Mouse (Mus musculus) heart, postnatal 4 days (tissue): ENCODE results near the gene Aars2. TPM values are rescaled to one million over a fixed set of nuclear protein-coding genes. Genes with fewer than 3 reads are reported as not detected.

Experiments used
- DNase-seq: peaks from one replicate; pipeline ENCODE4 v3.0.0; 2021
- total RNA-seq, 2 experiments: library from RNA; stranded (reverse); gene quantifications; 2 replicates each; pipeline ENCODE4 v1.2.3; 2021

Gene Aars2
- total RNA-seq, 2 experiments from 2014 or later = 21.5 to 21.9 TPM

- no peak for DNase-seq
Observed at GRCm38 (mm10) chr17:45500981-45501380, 5.7 kb upstream of the Aars2 start.

GRCm38 (mm10) chr17:45502324-45502723, 4.3 kb upstream of the Aars2 start:
- no peak for DNase-seq

- DNase-seq = no peak
Observed at GRCm38 (mm10) chr17:45503301-45503973, 3.2 kb upstream of the Aars2 start.

- DNase-seq = no peak
Observed at GRCm38 (mm10) chr17:45505941-45506465, 638 bp upstream of the Aars2 start.

DNA sequence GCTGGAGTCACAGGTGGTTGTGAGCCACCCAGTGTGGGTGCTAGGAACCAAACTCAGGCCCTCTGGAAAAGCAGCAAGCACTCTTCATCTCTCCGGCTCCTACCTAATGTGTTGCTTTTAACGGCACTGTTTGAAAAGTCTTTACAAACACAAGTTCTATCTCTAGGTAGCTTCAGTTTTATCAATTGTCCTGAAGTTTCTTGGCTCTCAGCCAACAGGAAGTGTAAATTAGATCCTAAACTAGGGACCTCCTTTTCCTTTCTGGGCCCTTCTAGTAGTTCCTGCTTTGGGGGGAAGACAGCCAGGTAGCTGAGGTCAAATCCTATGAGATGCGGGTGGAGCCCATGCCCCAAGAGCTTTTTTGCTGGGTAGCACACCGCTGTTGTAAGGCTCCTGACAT, 4.2 kb downstream of the Aars2 start:
- DNase-seq = no peak

DNA sequence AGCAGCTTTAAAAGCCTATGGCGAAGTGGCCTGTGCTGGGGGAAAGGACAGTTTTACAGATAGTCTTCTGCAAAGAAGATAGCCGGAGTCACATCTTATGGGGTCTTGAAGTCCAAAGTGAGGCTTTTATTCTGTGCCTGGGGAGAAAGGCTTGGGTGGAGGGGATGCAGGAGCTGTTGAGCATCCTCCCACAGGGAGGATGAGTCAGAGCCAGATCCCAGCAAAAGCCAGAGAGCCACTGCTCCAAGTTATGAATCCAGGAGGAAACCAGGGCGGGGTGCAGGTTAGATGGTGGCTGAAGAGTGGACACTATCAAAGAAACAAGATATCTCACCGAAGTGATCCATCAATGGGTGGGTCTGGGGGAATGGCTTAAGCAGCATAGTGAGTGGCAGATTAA, 5.1 kb downstream of the Aars2 start:
- no peak for DNase-seq

GRCm38 (mm10) chr17:45515204-45515726, 8.6 kb downstream of the Aars2 start:
- no peak for DNase-seq

GRCm38 (mm10) chr17:45515806-45516205, 9.2 kb downstream of the Aars2 start:
- no peak for DNase-seq

GRCm38 (mm10) chr17:45516488-45516887, 9.8 kb downstream of the Aars2 start:
- peak; percentile 87 for DNase-seq

DNA sequence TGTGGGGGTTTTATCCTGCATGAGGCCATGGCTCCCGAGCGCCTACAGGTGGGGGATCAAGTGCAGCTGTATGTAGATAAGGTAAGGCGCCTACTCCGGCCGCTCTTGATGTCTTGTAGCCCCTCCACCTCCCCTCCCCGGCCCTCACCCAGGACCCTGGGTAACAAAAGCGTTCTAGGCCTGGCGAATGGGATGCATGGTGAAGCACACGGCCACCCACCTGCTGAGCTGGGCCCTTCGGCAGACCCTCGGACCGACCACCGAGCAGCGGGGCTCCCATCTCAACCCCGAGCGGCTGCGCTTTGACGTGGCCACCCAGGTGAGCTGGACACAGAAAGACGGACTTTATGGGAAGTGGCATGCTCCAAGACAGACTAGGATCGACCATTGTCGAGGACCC, 10.5 kb downstream of the Aars2 start:
- no peak for DNase-seq

DNA sequence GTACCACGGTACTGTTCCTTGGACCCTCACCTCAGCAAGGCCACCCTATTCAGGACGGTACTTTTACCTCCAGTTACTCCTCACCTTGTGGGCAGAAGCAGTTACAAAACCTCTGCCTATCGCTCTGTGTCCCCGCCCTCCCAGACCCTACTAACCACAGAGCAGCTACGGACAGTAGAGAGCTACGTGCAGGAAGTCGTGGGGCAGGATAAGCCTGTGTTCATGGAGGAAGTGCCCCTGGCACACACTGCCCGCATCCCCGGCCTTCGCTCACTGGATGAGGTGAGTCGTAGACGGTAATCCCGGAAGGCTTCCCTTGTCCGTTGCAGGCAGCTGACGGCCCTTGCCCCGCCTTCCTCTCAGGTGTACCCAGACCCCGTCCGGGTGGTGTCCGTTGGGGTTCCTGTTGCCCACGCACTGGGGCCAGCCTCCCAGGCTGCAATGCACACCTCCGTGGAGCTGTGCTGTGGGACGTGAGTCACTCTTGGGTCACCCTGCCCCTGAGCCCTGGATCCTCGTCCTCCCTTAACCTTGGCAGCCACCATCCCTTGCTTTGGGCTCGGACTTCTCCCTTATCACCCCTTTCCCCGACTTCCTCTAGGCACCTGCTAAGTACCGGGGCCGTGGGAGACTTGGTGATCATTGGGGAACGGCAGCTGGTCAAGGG, 11.0 kb downstream of the Aars2 start:
- DNase-seq = no peak

DNA sequence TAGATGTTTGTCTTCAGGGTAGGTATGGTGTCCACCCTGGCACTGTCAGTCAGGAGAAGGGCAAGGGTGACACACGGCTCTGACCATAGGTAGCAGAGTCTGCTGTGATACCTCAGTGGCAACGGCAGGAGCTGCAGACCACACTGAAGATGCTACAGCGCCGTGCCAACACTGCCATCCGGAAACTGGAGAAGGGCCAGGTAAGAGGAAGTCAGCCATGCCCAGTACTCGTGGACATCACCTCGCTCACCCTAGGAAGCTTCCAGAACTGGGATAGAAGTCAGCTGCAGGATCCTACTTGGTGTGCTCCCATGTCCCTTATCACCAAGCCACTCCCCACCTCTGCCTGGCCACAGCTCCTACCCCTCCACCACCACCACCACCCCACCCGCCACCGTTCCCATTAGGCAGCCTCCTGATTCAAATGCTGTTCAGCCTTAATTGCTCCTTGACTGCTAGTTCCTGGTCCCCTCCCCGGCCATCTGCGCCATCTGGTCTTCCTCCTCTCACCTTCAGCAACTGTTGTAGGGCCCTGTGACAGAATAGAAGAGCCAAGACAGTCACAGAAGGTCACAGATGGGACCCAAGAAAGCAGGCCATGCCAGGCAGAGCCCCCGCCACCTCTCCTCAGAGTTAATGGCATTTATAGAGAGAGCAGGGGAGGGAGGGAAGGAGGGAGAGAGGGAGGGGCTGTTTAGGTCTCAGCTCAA, 12.3 kb downstream of the Aars2 start:
- no peak for DNase-seq

DNA sequence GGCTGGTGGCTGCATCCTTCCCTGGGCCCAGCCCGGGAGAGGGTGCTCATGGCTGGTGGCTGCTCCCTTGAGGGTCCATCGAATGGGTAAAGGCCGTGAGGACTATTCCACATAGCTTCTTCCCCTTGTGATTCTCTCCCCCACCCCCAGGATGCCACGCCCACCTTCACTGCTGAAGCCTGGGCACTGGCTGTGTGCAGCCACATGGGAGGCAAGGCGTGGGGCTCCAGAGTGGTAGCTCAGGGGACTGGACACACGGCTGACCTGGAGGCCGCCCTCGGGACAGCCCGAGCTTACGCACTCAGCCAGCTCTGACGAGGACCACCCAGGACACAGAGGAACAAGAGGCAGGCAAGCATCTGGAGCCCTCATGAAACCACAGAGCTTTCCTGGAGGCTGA, 13.5 kb downstream of the Aars2 start:
- DNase-seq = no peak

DNA sequence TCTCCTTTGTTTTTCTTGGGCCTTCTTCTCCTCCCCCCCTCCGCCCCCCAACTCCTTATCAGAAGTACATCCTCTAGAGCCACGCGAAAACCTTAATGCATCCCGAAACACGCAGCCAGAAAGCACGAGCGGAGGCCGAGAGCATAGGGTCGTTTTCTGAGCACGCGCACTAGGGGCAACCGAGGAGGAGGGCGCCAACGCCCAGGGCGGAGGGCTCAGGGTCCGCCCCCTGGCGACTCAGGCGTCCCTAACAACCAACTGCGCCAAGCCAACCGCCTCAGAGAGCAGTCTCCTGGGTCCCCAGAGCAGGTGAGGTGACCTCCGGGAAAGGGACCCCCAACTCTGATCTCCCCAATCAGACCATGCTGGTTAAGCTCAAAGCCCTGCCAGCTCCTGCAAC, 16.6 kb downstream of the Aars2 start, which contains the start of gene Tcte1:
TSS of gene Tcte1 (plus strand) at position 172 of the 400 bp plus-strand sequence.
- no peak for DNase-seq

- DNase-seq = no peak
Observed at GRCm38 (mm10) chr17:45524961-45525360, 18.3 kb downstream of the Aars2 start.

DNA sequence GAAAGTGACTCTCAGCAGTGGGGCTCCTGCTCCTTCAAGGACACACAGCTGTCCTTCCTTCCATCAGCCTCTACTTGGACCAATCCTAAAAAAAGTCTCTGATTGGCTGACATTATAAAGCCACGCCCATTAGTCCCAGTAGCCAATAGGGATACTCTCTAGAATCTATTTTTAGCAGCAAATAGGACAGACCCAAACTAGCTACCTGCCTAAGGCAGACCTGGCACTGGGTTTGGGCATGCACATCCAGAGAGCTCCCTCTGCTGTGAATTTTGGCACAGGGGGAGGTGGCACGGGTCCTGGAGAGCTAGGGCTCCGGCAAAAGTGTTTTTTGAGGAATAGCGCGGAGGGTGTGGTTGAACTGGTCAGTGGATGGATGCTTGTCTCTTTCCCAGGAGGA, 19.9 kb downstream of the Aars2 start:
- no peak for DNase-seq

DNA sequence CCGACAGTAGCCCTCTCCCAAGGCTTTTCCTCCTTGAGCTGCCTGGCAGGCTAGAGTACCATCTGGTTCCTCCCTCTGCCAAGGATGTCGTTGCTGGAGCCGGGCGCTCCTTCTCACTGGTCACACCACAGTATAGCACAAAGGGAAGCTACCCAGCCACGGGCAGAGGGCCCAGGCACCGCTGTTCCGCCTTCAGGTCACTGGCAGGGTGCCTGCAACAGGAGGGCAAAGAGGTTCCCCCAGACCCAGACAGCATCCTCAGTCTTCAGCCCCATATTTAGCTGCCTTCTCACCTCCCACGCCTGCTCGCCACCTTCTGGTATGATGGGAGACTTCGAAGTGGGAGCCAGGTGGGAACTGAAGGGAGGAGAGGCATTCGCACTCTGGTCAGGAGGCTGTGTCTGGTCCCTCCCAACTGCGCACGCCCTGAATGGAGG, 23.7 kb downstream of the Aars2 start:
- no peak for DNase-seq

GRCm38 (mm10) chr17:45532896-45533295, 26.3 kb downstream of the Aars2 start:
- DNase-seq = no peak

DNA sequence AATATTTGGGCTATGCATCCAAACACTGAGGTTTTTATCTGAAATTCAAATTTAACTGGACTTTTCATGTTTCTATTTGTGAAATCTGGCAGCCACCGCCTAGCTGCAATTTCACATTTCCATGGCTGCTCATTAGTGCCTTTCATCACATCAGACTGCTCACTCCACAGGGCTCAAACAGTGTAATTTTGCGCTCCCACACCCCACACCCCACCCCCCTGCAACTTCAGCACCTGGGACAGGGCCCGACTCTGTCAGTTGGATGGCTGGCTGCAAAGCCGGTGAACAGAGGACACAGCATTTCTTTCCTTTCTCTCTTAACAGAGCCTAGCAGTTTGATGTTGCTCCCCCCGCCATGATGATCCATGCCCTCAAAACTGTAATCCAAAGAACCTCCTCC, 29.6 kb downstream of the Aars2 start:
- DNase-seq = no peak

GRCm38 (mm10) chr17:45538394-45538793, 31.8 kb downstream of the Aars2 start:
- no peak for DNase-seq

GRCm38 (mm10) chr17:45539664-45540063, 33.0 kb downstream of the Aars2 start:
- no peak for DNase-seq

GRCm38 (mm10) chr17:45542129-45542528, 35.5 kb downstream of the Aars2 start:
- no peak for DNase-seq

- DNase-seq = no peak
Observed at GRCm38 (mm10) chr17:45542705-45543104, 36.1 kb downstream of the Aars2 start.
